Mouse (Mus musculus) midbrain, postnatal 0 days (tissue): ENCODE measurements around the gene Trio. TPM values are rescaled to one million over a fixed set of nuclear protein-coding genes. Genes with fewer than 3 reads are reported as not detected.

Experiments
- ATAC-seq: fragments of 200-750 bp; cut with Nextera tagmentation; 2 replicates; pipeline ENCODE4 v1.8.0; 2017; ENCODE audit warnings: moderate number of reproducible peaks, mild to moderate bottlenecking, moderate TSS enrichment, moderate library complexity; ENCODE audit not compliant: low FRiP score
- DNase-seq: peaks from one replicate; pipeline ENCODE4 v3.0.0-alpha.2; 2015; ENCODE audit warnings: low spot score
- H3K27ac ChIP-seq: fragments of 300-500 bp; sonication (generic); 2 replicates; pipeline ENCODE4 v1.5.1; 2014; ENCODE audit warnings: low read depth, mild to moderate bottlenecking, low read length, mixed read lengths
- H3K27me3 ChIP-seq: fragments of 300-500 bp; sonication (generic); 2 replicates; pipeline ENCODE4 v1.6.1; 2014; ENCODE audit warnings: low read length, control low read depth, mixed read lengths; ENCODE audit not compliant: insufficient read depth
- H3K36me3 ChIP-seq: fragments of 300-500 bp; sonication (generic); 2 replicates; pipeline ENCODE4 v1.6.1; 2014; ENCODE audit warnings: low read length, control low read depth, mixed read lengths; ENCODE audit not compliant: insufficient read depth
- H3K4me1 ChIP-seq: fragments of 300-500 bp; sonication (generic); 2 replicates; pipeline ENCODE4 v1.6.1; 2014; ENCODE audit warnings: mild to moderate bottlenecking, control low read depth, antibody characterized with exemption, low read length, mixed read lengths; ENCODE audit not compliant: insufficient read depth
- H3K4me2 ChIP-seq: fragments of 300-500 bp; sonication (generic); 2 replicates; pipeline ENCODE4 v1.6.1; 2014; ENCODE audit warnings: low read depth, mild to moderate bottlenecking, low read length, mixed read lengths; ENCODE audit not compliant: poor library complexity, severe bottlenecking
- H3K4me3 ChIP-seq: fragments of 300-500 bp; sonication (generic); 2 replicates; pipeline ENCODE4 v1.5.1; 2014; ENCODE audit warnings: low read depth, mild to moderate bottlenecking, low read length, moderate library complexity
- H3K9ac ChIP-seq: fragments of 300-500 bp; sonication (generic); replicated peaks from 2 replicates; pipeline ENCODE4 v1.6.1; 2014; ENCODE audit warnings: mild to moderate bottlenecking, low read length, moderate library complexity, mixed read lengths; ENCODE audit not compliant: poor library complexity, severe bottlenecking
- H3K9me3 ChIP-seq: fragments of 300-500 bp; sonication (generic); 2 replicates; pipeline ENCODE4 v1.6.1; 2016; ENCODE audit warnings: low read length, control low read depth
- CTCF ChIP-seq: IDR thresholded peaks from 2 replicates; pipeline ENCODE4 v1.5.1; 2016; ENCODE audit warnings: antibody characterized with exemption, mild to moderate bottlenecking
- WGBS: fragments of 180-500 bp; shearing (Covaris S2); extraction: QIAGEN DNeasy Blood & Tissue Kit; methylation state at CpG from one replicate; pipeline ENCODE4 v1.1.7; 2014; 5-methylcytosine and 5-hydroxymethylcytosine counted together
- polyA plus RNA-seq: library from polyadenylated mRNA; unstranded; fragments of >200 nt; fragmentation: Nextera tagmentation; extraction: Ambion mirVana; gene quantifications from 2 replicates; pipeline ENCODE4 v1.2.1, GENCODE M21; 2015
- total RNA-seq: library from RNA; depleted of rRNA; stranded (reverse); fragments of >200 nt; gene quantifications from 2 replicates; pipeline ENCODE4 v1.2.3, GENCODE M21; 2014

The Trio gene
- total and polyA plus RNA-seq, 2 experiments from 2014 or later, result 23.3 to 213 TPM

- H3K27ac ChIP-seq, result no peak overlapping the region
- 32% methylated on average over 12 of the region's 12 CpGs for WGBS
- peak; percentile 71 for ATAC-seq
Observed at GRCm38 (mm10) chr15:27810793-27811488, 214.7 kb downstream of the Trio start.

GRCm38 (mm10) chr15:27810262-27810661, 215.4 kb downstream of the Trio start:
- ATAC-seq (no peak), DNase-seq (no peak)
- H3K27ac ChIP-seq, result no peak overlapping the region; the same call in 1 of the 2 replicates
- H3K27me3 ChIP-seq, result no peaks in the 10 kb centered on the region
- no peak overlapping the region for H3K4me3 ChIP-seq
- 0 out of 2 replicates have a peak, but pooled peaks cover 2% of the 10 kb centered on the region for H3K4me1 ChIP-seq
- H3K9me3 ChIP-seq, result no peaks in the 10 kb centered on the region
- no peak overlapping the region for H3K4me2 ChIP-seq
- no peak for TF ChIP-seq CTCF
- peaks cover 42% of the 10 kb centered on the region for H3K36me3 ChIP-seq
- no peak overlapping the region for H3K9ac ChIP-seq
- WGBS, result 61% methylated on average over 7 of the region's 7 CpGs

More at GRCm38 (mm10) chr15:27810793-27811488, 214.7 kb downstream of the Trio start:
- Histone ChIP-seq H3K36me3 (peaks cover 41% of the 10 kb centered on the region), H3K9me3 (no peaks in the 10 kb centered on the region), H3K4me3 (no peak overlapping the region), H3K4me2 (no peak overlapping the region), H3K4me1 (0 out of 2 replicates have a peak, but pooled peaks cover 2% of the 10 kb centered on the region), H3K27me3 (no peaks in the 10 kb centered on the region), H3K9ac (no peak overlapping the region)
- no peak for DNase-seq
- TF ChIP-seq CTCF, result no peak

- Histone ChIP-seq H3K36me3 (peaks cover 48% of the 10 kb centered on the region), H3K9me3 (no peaks in the 10 kb centered on the region), H3K4me3 (no peak overlapping the region), H3K4me1 (0 out of 2 replicates have a peak, but pooled peaks cover 2% of the 10 kb centered on the region), H3K9ac (no peak overlapping the region), H3K27ac (no peak overlapping the region), H3K27me3 (no peaks in the 10 kb centered on the region), H3K4me2 (no peak overlapping the region)
- WGBS, result 66% methylated on average over 5 of the region's 5 CpGs
- peak; percentile 61 for TF ChIP-seq CTCF
- DNase-seq (peak; percentile 75), ATAC-seq (peak; percentile 55)
Observed at GRCm38 (mm10) chr15:27808596-27809276, 216.9 kb downstream of the Trio start.

- no peak overlapping the region for H3K27ac ChIP-seq
- WGBS, result 76% methylated on average over 10 of the region's 10 CpGs
- 0 out of 2 replicates have a peak, but pooled peaks have one; percentile 20 for ATAC-seq
- no peaks in the 10 kb centered on the region for H3K9me3 ChIP-seq
- H3K27me3 ChIP-seq, result no peaks in the 10 kb centered on the region
- H3K36me3 ChIP-seq, result peaks cover 42% of the 10 kb centered on the region
- 0 out of 2 replicates have a peak, but pooled peaks cover 2% of the 10 kb centered on the region for H3K4me1 ChIP-seq
- H3K4me3 ChIP-seq, result no peak overlapping the region
- no peak for TF ChIP-seq CTCF
- H3K4me2 ChIP-seq, result no peak overlapping the region
- H3K9ac ChIP-seq, result no peak overlapping the region
- no peak for DNase-seq
Observed at GRCm38 (mm10) chr15:27806219-27806618, 219.4 kb downstream of the Trio start.

GRCm38 (mm10) chr15:27805654-27806053, 220.0 kb downstream of the Trio start:
- DNase-seq (no peak), ATAC-seq (no peak)
- H3K27me3 ChIP-seq, result no peaks in the 10 kb centered on the region
- TF ChIP-seq CTCF, result no peak
- no peak overlapping the region for H3K4me2 ChIP-seq
- H3K36me3 ChIP-seq, result peaks cover 44% of the 10 kb centered on the region
- H3K9me3 ChIP-seq, result no peaks in the 10 kb centered on the region
- 93% methylated on average over 16 of the region's 16 CpGs for WGBS
- 0 out of 2 replicates have a peak, but pooled peaks cover 2% of the 10 kb centered on the region for H3K4me1 ChIP-seq
- H3K4me3 ChIP-seq, result no peak overlapping the region
- no peak overlapping the region for H3K27ac ChIP-seq
- H3K9ac ChIP-seq, result no peak overlapping the region

GRCm38 (mm10) chr15:27804447-27804846, 221.2 kb downstream of the Trio start:
- 0 out of 2 replicates have a peak, but pooled peaks cover 2% of the 10 kb centered on the region for H3K4me1 ChIP-seq
- ATAC-seq, result no peak

More at GRCm38 (mm10) chr15:27804447-27804846, 221.2 kb downstream of the Trio start:
- H3K36me3 ChIP-seq, result peaks cover 48% of the 10 kb centered on the region
- 87% methylated on average over 14 of the region's 14 CpGs for WGBS
- no peak overlapping the region for H3K4me3 ChIP-seq
- no peak for TF ChIP-seq CTCF
- no peak overlapping the region for H3K4me2 ChIP-seq
- H3K27me3 ChIP-seq, result no peaks in the 10 kb centered on the region
- H3K9me3 ChIP-seq, result no peaks in the 10 kb centered on the region
- H3K9ac ChIP-seq, result no peak overlapping the region
- DNase-seq, result no peak
- no peak overlapping the region for H3K27ac ChIP-seq
